Mouse (Mus musculus) hindbrain, embryonic 14.5 days (tissue): Measurements from ENCODE around the gene Gm49384. TPM values are rescaled to one million over a fixed set of nuclear protein-coding genes. Genes with fewer than 3 reads are reported as not detected.

ENCODE experiments used
- ATAC-seq: fragments of 200-750 bp; cut with Nextera tagmentation; 2 replicates; pipeline ENCODE4 v1.8.0; 2017; ENCODE audit warnings: moderate number of reproducible peaks, mild to moderate bottlenecking, moderate TSS enrichment, moderate library complexity; ENCODE audit not compliant: low FRiP score
- DNase-seq: peaks from one replicate; pipeline ENCODE4 v3.0.0-alpha.2; 2015; ENCODE audit warnings: low spot score
- H3K27ac ChIP-seq: fragments of 300-500 bp; sonication (generic); 2 replicates; pipeline ENCODE4 v1.5.1; 2014; ENCODE audit warnings: mild to moderate bottlenecking, moderate library complexity
- H3K27me3 ChIP-seq: fragments of 300-500 bp; sonication (generic); 2 replicates; pipeline ENCODE4 v1.6.1; 2014; ENCODE audit warnings: mild to moderate bottlenecking, low read length, mixed read lengths; ENCODE audit not compliant: control insufficient read depth, insufficient read depth
- H3K36me3 ChIP-seq: fragments of 300-500 bp; sonication (generic); replicated peaks from 2 replicates; pipeline ENCODE4 v1.6.1; 2014; ENCODE audit not compliant: control insufficient read depth, insufficient read depth
- H3K4me1 ChIP-seq: fragments of 300-500 bp; sonication (generic); replicated peaks from 2 replicates; pipeline ENCODE4 v1.6.1; 2014; ENCODE audit warnings: antibody characterized with exemption, low read length, mixed read lengths; ENCODE audit not compliant: control insufficient read depth, insufficient read depth
- H3K4me2 ChIP-seq: fragments of 300-500 bp; sonication (generic); replicated peaks from 2 replicates; pipeline ENCODE4 v1.6.1; 2014; ENCODE audit warnings: mild to moderate bottlenecking, moderate library complexity
- H3K4me3 ChIP-seq: fragments of 300-500 bp; sonication (generic); replicated peaks from 2 replicates; pipeline ENCODE4 v1.5.1; 2014; ENCODE audit warnings: mild to moderate bottlenecking, low read length
- H3K9ac ChIP-seq: fragments of 300-500 bp; sonication (generic); 2 replicates; pipeline ENCODE4 v1.6.1; 2014
- H3K9me3 ChIP-seq: fragments of 300-500 bp; sonication (generic); 2 replicates; pipeline ENCODE4 v1.6.1; 2016; ENCODE audit warnings: low read length; ENCODE audit not compliant: control insufficient read depth
- WGBS: fragments of 180-500 bp; shearing (Covaris S2); extraction: QIAGEN DNeasy Blood & Tissue Kit; methylation state at CpG from one replicate; pipeline ENCODE4 v1.1.7; 2014; 5-methylcytosine and 5-hydroxymethylcytosine counted together
- microRNA-seq: library from miRNA; unstranded; fragments of <30 nt; microRNA quantifications from one replicate; pipeline ENCODE4, GENCODE M21; 2016
- polyA plus RNA-seq: library from polyadenylated mRNA; unstranded; fragments of >200 nt; fragmentation: Nextera tagmentation; extraction: Ambion mirVana; gene quantifications from 2 replicates; pipeline ENCODE4 v1.2.1, GENCODE M21; 2014

The Gm49384 gene
- polyA plus RNA-seq, 1 experiment from 2014 or later, result 10.4 TPM

DNA sequence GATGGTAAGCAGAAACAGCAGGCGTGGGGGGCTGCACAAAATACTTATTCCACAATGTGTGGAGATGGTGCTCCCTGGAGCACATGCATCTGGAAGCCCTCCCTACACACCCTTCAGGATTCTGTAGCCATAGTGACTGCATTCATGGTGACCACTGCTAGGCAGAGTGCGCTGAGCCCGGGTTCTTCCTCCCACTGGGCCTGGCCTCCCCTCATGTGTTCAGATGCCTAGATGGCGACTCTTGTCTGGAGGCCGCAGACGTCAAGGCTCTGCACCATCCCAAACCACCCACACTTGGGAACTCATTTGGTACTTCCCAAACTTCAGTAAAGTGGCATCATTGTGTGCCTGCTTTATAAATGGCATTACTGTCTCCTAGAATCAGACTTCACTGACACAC, 60.6 kb downstream of the Gm49384 start:
- no peak overlapping the region for H3K27ac ChIP-seq
- H3K36me3 ChIP-seq, result no peaks in the 10 kb centered on the region
- no peaks in the 10 kb centered on the region for H3K9me3 ChIP-seq
- no peaks in the 10 kb centered on the region for H3K4me1 ChIP-seq
- ATAC-seq (no peak), DNase-seq (no peak)
- H3K27me3 ChIP-seq, result no peaks in the 10 kb centered on the region
- WGBS, result 70% methylated on average over 6 of the region's 6 CpGs
- no peak overlapping the region for H3K4me2 ChIP-seq
- H3K4me3 ChIP-seq, result no peak overlapping the region
- H3K9ac ChIP-seq, result no peak overlapping the region

- Histone ChIP-seq H3K4me3 (no peak overlapping the region), H3K4me1 (no peaks in the 10 kb centered on the region), H3K27me3 (no peaks in the 10 kb centered on the region), H3K4me2 (no peak overlapping the region), H3K9ac (no peak overlapping the region), H3K9me3 (no peaks in the 10 kb centered on the region), H3K27ac (no peak overlapping the region), H3K36me3 (no peaks in the 10 kb centered on the region)
- 89% methylated on average over 7 of the region's 7 CpGs for whole genome bisulfite sequencing
- DNase-seq, result no peak
- no peak for ATAC-seq
Observed at GRCm38 (mm10) chr12:69139841-69140240, 64.2 kb downstream of the Gm49384 start.

Small RNAs within 50 kb of the gene (microRNA-seq; reads per million reads assigned to microRNA genes)
- gene Gm47287 (not detected), gene Gm47295 (0.48 reads per million)

Other genes starting within 250 kb of the Gm49384 start
- 1,041 and 1,286 TPM in 2 replicates for gene Rps29, start 45.1 kb downstream of the Gm49384 start, polyA plus RNA-seq
- 2.2 and 4.7 TPM in 2 replicates for gene Lrr1, start 35.5 kb downstream of the Gm49384 start, polyA plus RNA-seq
- 362 and 438 TPM in 2 replicates for gene Rpl36al, start 20.2 kb downstream of the Gm49384 start, polyA plus RNA-seq
- 41.1 and 45.4 TPM in 2 replicates for gene Mgat2, start 20.1 kb downstream of the Gm49384 start, polyA plus RNA-seq
- gene Gm49383, start 7.2 kb downstream of the Gm49384 start, polyA plus RNA-seq, result 12.7 and 15.3 TPM in 2 replicates
- gene Dnaaf2, start 5.8 kb downstream of the Gm49384 start, polyA plus RNA-seq, result 5.7 and 7.0 TPM in 2 replicates
- 4.2 and 4.5 TPM in 2 replicates for gene Pole2, start 23.9 kb upstream of the Gm49384 start, polyA plus RNA-seq
- 13.7 and 17.2 TPM in 2 replicates for gene Klhdc1, start 36.9 kb upstream of the Gm49384 start, polyA plus RNA-seq
- 286 TPM in 2 replicates for gene Klhdc2, start 92.4 kb upstream of the Gm49384 start, polyA plus RNA-seq
- 77.2 and 80.9 TPM in 2 replicates for gene Nemf, start 152.9 kb upstream of the Gm49384 start, polyA plus RNA-seq
- 34.5 and 36.5 TPM in 2 replicates for gene Arf6, start 167.9 kb upstream of the Gm49384 start, polyA plus RNA-seq
- 1.4 and 1.7 TPM in 2 replicates for gene Gm9887, start 168.2 kb upstream of the Gm49384 start, polyA plus RNA-seq